Mouse (Mus musculus) G1E-ER4 (cell line): ENCODE data around the gene Pde6g. TPM values are rescaled to one million over a fixed set of nuclear protein-coding genes. Genes with fewer than 3 reads are reported as not detected.

ENCODE experiments used
- GATA1 ChIP-seq: IDR thresholded peaks from one replicate; pipeline ENCODE4 v1.8.0; 2012; ENCODE audit warnings: low read length, inconsistent platforms
- polyA plus RNA-seq: library from polyadenylated mRNA; stranded (reverse); fragments of >175 nt; gene quantifications from 2 replicates; pipeline ENCODE4 v1.2.3, GENCODE M21; 2012

The Pde6g gene
- polyA plus RNA-seq, 1 experiment: 0.17 TPM

DNA sequence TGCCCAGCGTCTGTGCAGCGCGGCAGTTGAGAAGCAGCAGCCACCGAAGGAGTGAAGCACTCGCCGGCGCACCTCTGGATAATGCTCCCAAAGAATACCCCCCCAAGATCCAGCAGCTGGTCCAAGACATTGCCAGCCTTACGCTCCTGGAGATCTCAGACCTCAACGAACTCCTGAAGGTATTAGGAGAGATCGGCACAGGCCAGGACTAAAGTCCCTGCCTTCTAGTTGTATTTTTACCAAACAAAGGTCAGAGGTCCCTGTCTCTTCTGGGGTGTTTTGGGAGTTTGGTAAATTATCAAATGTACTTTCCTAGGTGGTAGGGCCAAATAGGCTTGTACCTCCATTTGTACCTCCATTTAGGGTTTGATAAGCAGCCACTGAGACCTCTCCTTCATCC is 32.0 kb upstream of the Pde6g start:
- no peak for TF ChIP-seq GATA1

DNA sequence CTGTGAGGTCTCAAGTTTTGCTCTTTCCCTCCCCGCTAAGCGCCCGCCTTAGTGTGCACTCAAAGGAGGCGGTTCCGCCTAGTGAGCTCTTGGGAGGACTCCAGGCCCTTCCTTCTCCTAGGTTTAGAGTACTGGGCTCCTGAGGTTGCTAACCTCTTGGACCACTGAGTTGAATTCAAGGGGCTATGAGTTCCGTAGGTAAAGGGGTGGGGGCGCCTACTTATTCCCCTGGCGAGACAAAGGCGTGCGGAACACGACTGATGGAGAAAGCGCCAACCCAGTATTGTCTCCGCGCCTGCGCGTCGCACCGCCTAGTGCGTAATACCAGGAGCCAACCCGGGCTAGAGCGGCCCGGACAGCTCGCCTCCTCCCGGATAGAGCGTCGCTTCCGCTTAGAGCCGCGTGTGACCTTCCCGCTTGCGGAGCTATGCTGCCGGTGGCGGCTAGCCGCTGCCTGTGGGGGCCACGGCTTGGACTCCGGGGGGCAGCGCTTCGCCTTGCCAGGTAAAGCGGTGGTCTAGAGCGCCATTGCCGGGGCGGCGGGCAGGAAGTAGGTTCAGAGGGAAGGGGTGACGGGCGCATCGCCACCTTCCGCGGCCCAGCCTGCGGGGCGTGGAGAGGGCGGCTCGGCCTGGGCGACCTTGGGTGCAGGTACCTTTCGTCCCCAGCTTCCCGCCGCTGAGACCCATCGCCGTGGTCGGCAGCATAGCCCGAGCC is 31.1 kb upstream of the Pde6g start, which contains the start of gene Mrpl12:
Gene Mrpl12 (plus strand): TSS at position 349 of the 717 bp plus-strand sequence.
- TF ChIP-seq GATA1: no peak

DNA sequence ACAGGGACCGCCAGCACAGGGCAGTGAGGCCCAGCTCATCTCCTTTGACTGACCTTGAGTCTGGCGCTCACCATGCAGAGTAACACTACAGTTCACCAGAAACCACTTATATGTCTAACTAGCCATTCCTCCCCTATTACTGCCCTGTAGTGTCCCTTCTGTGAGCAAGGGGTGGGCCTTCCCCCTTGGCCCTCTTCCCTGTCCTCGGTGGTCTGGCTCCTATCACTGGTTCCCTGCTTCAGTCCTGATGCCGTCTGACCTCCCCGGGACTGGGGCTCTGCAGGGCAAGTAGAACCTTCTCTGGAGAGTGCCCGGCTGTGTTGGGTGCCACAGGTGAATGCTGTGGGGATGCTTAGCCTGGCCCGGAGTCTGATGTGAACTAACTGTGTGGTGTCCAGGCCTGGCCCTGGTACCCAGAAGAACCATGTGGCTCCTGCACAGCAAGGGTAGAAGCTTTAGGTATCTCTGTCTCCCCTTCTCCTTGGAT is 30.2 kb upstream of the Pde6g start:
- no peak for TF ChIP-seq GATA1

DNA sequence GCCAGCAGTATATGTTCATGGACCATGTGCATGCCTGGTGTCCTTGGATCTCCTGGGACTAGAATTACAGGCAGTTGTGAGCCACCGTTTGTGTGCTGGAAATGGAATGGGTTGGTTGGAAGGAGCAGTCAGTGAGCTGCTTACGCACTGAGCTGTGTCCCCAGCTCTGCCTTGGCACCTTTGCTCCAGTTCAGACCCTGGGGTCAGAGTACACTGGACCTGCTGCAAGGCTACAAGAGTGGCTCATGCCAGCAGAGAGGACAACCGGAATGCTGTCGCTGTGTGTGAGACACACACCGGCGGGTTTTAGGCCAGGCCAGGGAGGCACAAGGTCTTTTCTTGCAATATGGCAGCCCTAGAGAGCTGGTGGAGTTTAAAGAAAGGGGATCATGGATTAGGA is 18.8 kb upstream of the Pde6g start:
- no peak for TF ChIP-seq GATA1

DNA sequence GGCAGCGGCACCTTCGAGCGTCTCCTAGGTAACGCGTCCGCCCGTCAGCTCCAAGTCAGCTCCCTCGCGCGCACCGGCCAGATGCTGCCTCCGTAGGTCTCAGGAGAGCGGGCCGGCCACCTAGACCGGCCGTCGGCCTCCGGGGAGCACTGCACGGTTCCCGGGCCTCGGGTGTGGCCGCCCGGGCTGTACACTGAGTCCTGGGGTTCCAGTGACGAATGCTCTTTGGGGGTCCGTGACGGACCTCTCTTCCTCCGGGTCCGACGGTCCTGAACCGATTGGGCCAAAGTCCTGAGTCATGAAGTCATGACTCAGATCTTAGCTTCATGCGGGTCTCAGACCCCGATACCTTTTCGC is 14.4 kb upstream of the Pde6g start:
- TF ChIP-seq GATA1: no peak

DNA sequence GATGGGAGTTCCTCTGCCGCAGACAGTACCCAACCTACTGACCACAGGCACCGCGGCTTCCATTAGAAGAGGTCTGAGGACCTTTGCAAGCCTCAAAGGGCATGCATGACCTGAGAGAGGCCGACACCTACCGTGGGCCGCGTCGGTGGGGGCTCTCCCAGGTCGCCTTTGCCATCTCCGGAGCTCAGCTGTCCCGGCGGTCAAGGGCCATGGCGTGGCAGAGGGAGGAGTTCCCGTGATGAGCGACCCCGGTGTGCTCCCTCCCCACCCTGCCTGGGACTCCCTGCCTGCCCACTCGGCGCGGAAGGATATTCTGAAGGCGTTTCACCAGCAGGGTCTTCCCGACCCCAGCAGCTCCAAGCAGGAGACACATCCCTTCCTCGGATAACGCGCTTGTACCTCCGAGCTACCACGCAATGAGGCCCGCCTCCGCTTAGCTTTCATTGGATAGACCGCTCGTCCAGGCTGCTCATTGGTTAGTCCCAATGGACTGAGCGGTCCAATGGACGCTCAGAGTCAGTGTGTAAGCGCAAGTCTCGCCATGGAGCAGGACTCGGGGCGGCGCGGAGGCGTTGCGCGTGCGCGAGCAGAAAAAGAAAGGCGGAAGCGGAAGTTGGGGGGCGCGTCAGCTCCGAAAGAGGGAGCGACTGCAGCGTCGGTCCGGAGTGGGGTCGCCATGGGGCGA is 13.9 kb upstream of the Pde6g start, which contains the start of gene Arl16:
Gene Arl16 (minus strand): TSS at position 557 of the 685 bp plus-strand sequence.
- no peak for TF ChIP-seq GATA1

DNA sequence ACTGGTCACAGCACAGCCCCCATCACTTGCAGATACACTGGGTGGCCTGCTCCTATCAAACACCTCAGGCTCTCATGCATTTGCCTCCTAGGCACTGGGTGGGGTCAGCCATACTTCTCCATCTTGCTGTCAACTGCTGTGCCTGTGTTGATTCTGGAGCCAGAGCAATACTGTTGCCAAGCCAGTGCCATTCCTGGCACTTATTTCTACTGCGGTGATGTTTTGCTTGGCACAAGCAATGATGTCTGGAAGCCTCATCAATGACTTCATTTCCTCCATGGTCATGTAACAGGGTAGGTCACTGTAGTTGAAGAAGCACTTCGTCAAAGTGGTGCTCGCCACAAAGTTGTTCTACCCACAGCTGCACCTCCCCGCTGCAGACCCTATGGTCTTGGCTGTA is 12.2 kb upstream of the Pde6g start:
- TF ChIP-seq GATA1: no peak

DNA sequence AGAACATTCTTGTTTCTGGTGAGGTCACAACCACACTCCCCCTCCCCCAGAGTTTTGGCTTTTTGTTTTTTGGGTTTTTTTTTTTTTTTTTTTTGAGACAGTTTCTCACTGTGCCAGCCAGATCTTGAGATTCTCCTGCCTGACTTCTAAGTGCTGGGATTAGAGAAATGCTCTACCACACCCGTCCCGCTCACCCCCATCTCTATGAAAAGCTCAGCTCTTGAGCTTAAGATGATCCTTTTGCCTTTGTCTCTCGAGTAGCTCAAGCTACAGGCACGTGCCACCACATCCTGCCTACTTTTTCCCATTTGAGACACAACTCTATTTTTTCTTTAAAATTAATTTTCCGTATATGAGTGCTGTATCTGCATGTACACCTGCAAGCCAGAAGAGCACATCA is 11.1 kb upstream of the Pde6g start:
- TF ChIP-seq GATA1: no peak

DNA sequence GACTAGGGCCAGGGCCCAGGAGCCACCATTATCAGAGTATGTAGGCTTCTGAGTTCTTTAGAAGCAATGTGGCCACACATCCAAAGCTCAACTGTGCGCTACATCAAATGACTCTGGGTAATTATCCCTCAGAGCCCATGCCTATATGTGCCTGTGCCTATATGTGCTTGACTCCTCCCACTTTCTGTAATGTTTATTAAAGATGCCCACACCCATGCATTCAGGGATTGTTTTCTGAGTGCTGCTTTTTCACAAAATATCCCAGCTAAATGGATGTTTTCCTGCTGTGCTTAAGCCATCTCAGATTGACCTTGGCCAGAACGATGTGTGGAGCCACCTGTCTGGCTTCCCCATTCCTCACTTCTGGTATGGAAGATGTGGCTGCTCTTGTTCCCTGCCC is 10.2 kb upstream of the Pde6g start:
- TF ChIP-seq GATA1: no peak

DNA sequence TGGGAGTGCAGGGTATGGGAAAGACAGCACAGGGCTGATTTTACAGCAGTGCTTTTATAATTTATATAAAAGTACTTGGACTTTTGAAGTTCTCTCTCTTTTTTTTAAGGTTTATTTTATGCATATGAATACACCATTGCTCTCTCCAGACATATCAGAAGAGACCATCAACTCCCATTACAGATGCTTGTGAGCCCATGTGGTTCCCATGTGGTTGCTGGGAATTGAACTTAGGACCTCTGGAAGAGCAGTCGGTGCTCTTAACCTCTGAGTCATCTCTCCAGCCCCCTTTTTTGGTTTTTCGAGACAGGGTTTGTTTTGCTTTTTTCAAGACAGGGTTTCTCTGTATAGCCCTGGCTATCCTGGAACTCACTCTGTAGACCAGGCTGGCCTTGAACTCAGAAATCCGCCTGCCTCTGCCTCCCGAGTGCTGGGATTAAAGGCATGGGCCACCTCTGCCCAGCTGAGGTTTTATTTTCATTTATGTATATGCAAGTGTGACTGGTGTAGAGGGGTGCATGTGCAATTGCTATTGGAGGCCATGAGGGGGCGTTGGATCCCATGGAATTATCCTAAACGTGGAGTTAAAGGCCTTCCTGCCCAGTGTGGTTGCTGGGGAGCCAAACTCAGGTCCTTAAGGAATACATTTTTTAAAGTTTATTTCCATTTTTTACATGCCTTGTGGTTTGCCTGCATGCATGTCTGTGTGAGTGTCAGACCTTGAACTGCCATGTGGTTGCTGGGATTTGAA is 5.7 kb upstream of the Pde6g start:
- TF ChIP-seq GATA1: no peak

DNA sequence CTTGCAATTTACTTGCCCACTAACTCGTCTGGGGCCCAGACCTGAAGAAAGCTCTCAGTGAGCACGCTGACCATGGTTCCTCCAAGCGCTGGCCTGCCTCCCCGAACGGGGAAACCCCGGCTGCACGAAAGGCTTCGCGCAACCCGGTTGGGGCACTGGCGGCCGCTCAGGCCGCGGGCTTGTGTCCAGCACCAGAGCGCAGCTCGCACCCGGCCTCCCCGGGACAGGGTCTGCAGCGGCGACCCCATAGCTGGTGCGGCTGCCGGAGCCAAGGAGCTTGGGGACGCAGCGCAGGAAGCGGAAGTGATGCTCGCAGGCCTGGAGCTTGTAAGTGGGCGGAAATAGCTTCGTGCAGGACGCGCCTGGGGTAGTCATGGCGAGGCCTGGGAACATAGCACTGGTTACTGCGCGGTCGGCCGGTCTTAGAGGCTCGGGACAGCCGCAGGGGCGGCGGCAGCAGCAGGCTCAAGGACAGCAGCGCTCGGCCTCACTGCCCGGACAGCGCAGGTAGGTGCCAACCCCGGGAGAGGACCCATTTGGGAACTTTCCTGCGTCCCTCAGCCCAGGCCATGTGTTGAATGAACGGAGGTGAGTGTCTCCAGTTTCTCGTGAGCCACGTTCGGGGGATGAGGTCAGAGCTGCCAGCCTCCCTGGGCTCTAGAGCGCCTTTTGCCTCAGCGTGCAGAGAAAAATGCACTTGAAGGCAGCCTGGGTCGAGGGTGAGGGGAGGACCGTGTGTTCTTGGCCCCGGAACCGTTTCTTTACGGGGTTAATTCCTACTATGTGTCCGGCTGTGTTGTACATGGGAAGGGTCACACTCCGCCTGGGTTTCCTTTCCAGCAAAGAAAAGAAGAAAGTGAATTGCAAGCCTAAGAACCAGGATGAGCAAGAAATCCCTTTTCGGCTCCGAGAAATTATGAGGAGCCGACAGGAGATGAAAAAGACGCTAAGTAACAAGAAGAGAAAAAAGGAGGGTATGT is 4.8 kb upstream of the Pde6g start, which contains the start of the genes Oxld1 and Ccdc137:
Gene Oxld1 (minus strand): TSS at position 297 of the 980 bp plus-strand sequence.
Gene Ccdc137 (plus strand): TSS at position 344 of the 980 bp plus-strand sequence.
- no peak for TF ChIP-seq GATA1

DNA sequence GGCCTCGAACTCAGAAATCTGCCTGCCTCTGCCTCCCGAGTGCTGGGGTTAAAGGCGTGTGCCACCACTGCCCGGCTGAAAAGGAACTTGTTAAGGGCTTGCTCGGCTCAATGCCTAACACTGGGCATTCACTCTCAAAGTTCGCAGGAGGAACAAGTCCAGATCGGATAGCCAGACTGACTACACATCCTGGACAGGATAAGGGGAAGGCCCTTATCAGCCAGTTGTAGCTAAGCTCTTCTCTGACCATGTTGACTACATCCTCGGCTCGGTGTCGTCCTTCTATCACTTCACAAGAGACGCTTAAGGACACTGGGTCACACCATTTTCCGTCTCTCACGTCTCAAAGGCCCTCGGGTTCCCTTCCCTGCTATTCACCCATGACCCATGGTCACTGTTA is 4.1 kb upstream of the Pde6g start:
- no peak for TF ChIP-seq GATA1

DNA sequence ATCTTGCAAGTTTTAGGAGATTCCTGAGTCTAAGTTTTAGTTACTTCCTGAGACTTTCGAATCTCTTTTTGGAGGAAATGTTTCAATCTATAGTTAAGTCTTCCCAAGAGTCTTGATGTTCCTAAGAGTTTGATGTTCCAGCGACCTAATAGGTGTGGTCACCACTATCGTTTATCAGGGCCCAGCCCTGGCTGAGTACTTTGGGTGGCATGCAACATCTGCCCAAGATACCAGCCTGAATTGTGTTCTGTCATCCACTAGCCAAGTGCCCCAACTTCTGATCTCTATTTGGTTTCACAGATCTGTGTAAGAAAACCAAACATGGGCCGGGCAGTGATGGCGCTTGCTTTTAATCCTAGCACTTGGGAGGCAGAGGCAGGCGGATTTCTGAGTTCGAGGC is 2.1 kb upstream of the Pde6g start:
- no peak for TF ChIP-seq GATA1

DNA sequence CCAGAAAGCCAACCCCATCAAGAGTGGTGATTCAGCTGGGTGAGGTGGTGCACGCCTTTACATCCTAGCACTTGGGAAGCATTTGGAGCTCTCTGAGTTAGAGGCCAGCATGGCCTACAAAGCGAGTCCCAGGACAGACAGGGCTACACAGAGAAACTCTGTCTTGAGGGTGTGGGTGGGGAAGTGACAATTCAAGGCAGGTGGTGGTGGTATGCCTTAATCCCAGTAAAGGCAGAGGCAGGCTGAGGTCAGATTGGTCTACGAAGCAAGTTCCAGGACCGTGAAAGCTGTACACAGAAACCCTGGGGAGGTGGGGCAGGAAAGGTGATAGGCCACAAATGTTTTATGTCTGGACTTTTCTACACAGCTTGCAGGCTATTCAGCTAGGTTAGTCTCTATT is 1.7 kb upstream of the Pde6g start:
- no peak for TF ChIP-seq GATA1

DNA sequence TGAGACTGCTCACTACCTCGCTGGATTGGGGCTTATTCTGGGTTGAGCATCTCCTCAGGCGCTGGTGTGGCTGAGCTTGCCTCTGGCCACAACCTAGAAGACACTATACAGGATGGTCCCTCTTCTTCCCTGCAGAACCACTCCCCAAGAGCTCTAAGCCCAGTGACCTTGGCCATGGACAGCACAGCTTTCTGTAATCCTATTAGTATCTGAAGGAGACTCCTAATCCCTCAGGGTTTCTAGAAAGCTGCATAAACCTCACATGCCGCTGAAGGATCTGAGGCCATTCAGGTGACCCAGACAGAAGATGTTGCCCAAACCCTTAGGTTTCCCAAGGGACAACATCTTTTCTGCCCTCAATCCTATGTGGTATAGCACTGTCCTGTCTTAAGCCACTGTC is 1.1 kb downstream of the Pde6g start:
- TF ChIP-seq GATA1: no peak
